Mouse (Mus musculus) adrenal gland, postnatal 4 days (tissue): ENCODE measurements at regions not wholly inside any gene's neighbourhood (a gene's known extent, or its start where the extent isn't known, plus 50 kb on each side); places are given as distances from the start of the nearest gene placed in this dataset.

ENCODE experiments used
- DNase-seq, 2 experiments: peaks; one replicate each; pipeline ENCODE4 v3.0.0; 2021 to 2022; ENCODE audit warnings: low spot score in 2 of 2, mixed read lengths in 2 of 2

GRCm38 (mm10) chr10:39250039-39250438, 86.4 kb upstream of the Ccn6 start:
- no peak for DNase-seq

- no peak for DNase-seq
Observed at GRCm38 (mm10) chr10:39248486-39248885, 84.9 kb upstream of the Ccn6 start.

- DNase-seq = no peak
Observed at GRCm38 (mm10) chr10:39246984-39247383, 83.4 kb upstream of the Ccn6 start.

- no peak for DNase-seq
Observed at GRCm38 (mm10) chr10:39245141-39245540, 81.5 kb upstream of the Ccn6 start.

- DNase-seq = no peak
Observed at GRCm38 (mm10) chr10:39244061-39244460, 80.5 kb upstream of the Ccn6 start.

GRCm38 (mm10) chr10:39242398-39242797, 78.8 kb upstream of the Ccn6 start:
- no peak for DNase-seq

- DNase-seq = no peak
Observed at GRCm38 (mm10) chr10:39241922-39242321, 78.3 kb upstream of the Ccn6 start.

GRCm38 (mm10) chr10:39241486-39241885, 77.9 kb upstream of the Ccn6 start:
- no peak for DNase-seq

- no peak for DNase-seq
Observed at GRCm38 (mm10) chr10:39240966-39241365, 77.4 kb upstream of the Ccn6 start.

- DNase-seq = no peak
Observed at GRCm38 (mm10) chr10:39240178-39240791, 76.7 kb upstream of the Ccn6 start.

- peak; percentile 40 to 57 for DNase-seq
Observed at GRCm38 (mm10) chr10:39239498-39240177, 76.0 kb upstream of the Ccn6 start.

GRCm38 (mm10) chr10:39238596-39238995, 75.0 kb upstream of the Ccn6 start:
- DNase-seq = peak; percentile 36 to 63

GRCm38 (mm10) chr10:39237549-39237948, 74.0 kb upstream of the Ccn6 start:
- no peak for DNase-seq

- DNase-seq = no peak
Observed at GRCm38 (mm10) chr10:39233926-39234450, 70.4 kb upstream of the Ccn6 start.

- DNase-seq = no peak
Observed at GRCm38 (mm10) chr10:39233191-39233590, 69.6 kb upstream of the Ccn6 start.

GRCm38 (mm10) chr10:39230634-39231410, 67.2 kb upstream of the Ccn6 start:
- DNase-seq = no peak

- no peak for DNase-seq
Observed at GRCm38 (mm10) chr10:39229233-39229632, 65.6 kb upstream of the Ccn6 start.

GRCm38 (mm10) chr10:39228027-39228426, 64.4 kb upstream of the Ccn6 start:
- DNase-seq = no peak

GRCm38 (mm10) chr10:39227499-39227942, 63.9 kb upstream of the Ccn6 start:
- DNase-seq = no peak

GRCm38 (mm10) chr10:39226518-39226917, 62.9 kb upstream of the Ccn6 start:
- no peak for DNase-seq

- no peak for DNase-seq
Observed at GRCm38 (mm10) chr10:39224449-39225094, 61.0 kb upstream of the Ccn6 start.
